Mouse (Mus musculus) midbrain, embryonic 16.5 days (tissue): ENCODE data around the gene Nrtn. TPM values are rescaled to one million over a fixed set of nuclear protein-coding genes. Genes with fewer than 3 reads are reported as not detected.
A peak's percentile ranks its signal among the peaks of the same experiment; 100 is the strongest.

Experiments used
- ATAC-seq: fragments of 200-750 bp; cut with Nextera tagmentation; 2 replicates; pipeline ENCODE4 v1.8.0; 2017; ENCODE audit warnings: moderate TSS enrichment
- H3K27ac ChIP-seq: fragments of 300-500 bp; sonication (generic); 2 replicates; pipeline ENCODE4 v1.5.1; 2014; ENCODE audit warnings: mild to moderate bottlenecking, low read length, mixed read lengths
- H3K27me3 ChIP-seq: fragments of 300-500 bp; sonication (generic); 2 replicates; pipeline ENCODE4 v1.6.1; 2014; ENCODE audit warnings: low read depth, low read length, mixed read lengths; ENCODE audit not compliant: control insufficient read depth, insufficient read depth
- H3K36me3 ChIP-seq: fragments of 300-500 bp; sonication (generic); 2 replicates; pipeline ENCODE4 v1.6.1; 2014; ENCODE audit warnings: mild to moderate bottlenecking, low read length, moderate library complexity, mixed read lengths; ENCODE audit not compliant: control insufficient read depth, insufficient read depth
- H3K4me1 ChIP-seq: fragments of 300-500 bp; sonication (generic); 2 replicates; pipeline ENCODE4 v1.6.1; 2014; ENCODE audit warnings: mild to moderate bottlenecking, low read length, mixed read lengths; ENCODE audit not compliant: control insufficient read depth, insufficient read depth
- H3K4me2 ChIP-seq: fragments of 300-500 bp; sonication (generic); 2 replicates; pipeline ENCODE4 v1.6.1; 2014; ENCODE audit warnings: mild to moderate bottlenecking, low read length, mixed read lengths
- H3K4me3 ChIP-seq: fragments of 300-500 bp; sonication (generic); 2 replicates; pipeline ENCODE4 v1.5.1; 2014; ENCODE audit warnings: low read depth, mild to moderate bottlenecking, low read length, moderate library complexity, mixed read lengths
- H3K9ac ChIP-seq: fragments of 300-500 bp; sonication (generic); 2 replicates; pipeline ENCODE4 v1.6.1; 2014; ENCODE audit warnings: low read depth, low read length, mixed read lengths
- H3K9me3 ChIP-seq: fragments of 300-500 bp; sonication (generic); replicated peaks from 2 replicates; pipeline ENCODE4 v1.6.1; 2014; ENCODE audit warnings: mild to moderate bottlenecking, low read length, mixed read lengths; ENCODE audit not compliant: control insufficient read depth, poor library complexity, severe bottlenecking
- WGBS: fragments of 180-500 bp; shearing (Covaris S2); extraction: QIAGEN DNeasy Blood & Tissue Kit; methylation state at CpG from one replicate; pipeline ENCODE4 v1.1.7; 2014; 5-methylcytosine and 5-hydroxymethylcytosine counted together
- polyA plus RNA-seq: library from polyadenylated mRNA; unstranded; fragments of >200 nt; fragmentation: Nextera tagmentation; extraction: Ambion mirVana; gene quantifications from 2 replicates; pipeline ENCODE4 v1.2.1, GENCODE M21; 2015

Gene Nrtn
- polyA plus RNA-seq, 1 experiment from 2014 or later, result 4.0 TPM

- Histone ChIP-seq H3K9me3 (no peaks in the 10 kb centered on the region), H3K9ac (peak within 1 kb of the TSS; percentile 76), H3K36me3 (peaks cover 9% of the 10 kb centered on the region; the same call in 1 of the 2 replicates), H3K4me1 (peaks cover 21% of the 10 kb centered on the region), H3K4me2 (peak within 1 kb of the TSS; percentile 80), H3K27ac (peak within 1 kb of the TSS; percentile 94), H3K27me3 (no peaks in the 10 kb centered on the region), H3K4me3 (peak within 1 kb of the TSS; percentile 68)
- ATAC-seq, result peak; percentile 86
- WGBS, result 1% methylated on average over 58 of the region's 58 CpGs
Observed at GRCm38 (mm10) chr17:56764474-56765354, 7.4 kb upstream of the Nrtn start, which contains the start of gene Dus3l. TSS of gene Dus3l (plus strand) at chr17:56764757.

GRCm38 (mm10) chr17:56763741-56764250, 6.5 kb upstream of the Nrtn start:
- Histone ChIP-seq H3K4me3 (peak overlapping the region; percentile 68), H3K9me3 (no peaks in the 10 kb centered on the region), H3K36me3 (peaks cover 7% of the 10 kb centered on the region; the same call in 1 of the 2 replicates), H3K27ac (peak overlapping the region; percentile 94; the same call in 1 of the 2 replicates), H3K4me2 (peak overlapping the region; percentile 58), H3K27me3 (no peaks in the 10 kb centered on the region), H3K9ac (no peak overlapping the region), H3K4me1 (peaks cover 21% of the 10 kb centered on the region)
- ATAC-seq, result no peak
- WGBS, result 77% methylated on average over 8 of the region's 8 CpGs

- Histone ChIP-seq H3K27ac (peak overlapping the region; percentile 96), H3K27me3 (peaks cover 6% of the 10 kb centered on the region), H3K9me3 (no peaks in the 10 kb centered on the region), H3K4me3 (no peak overlapping the region), H3K4me2 (peak overlapping the region; percentile 71), H3K4me1 (peaks cover 22% of the 10 kb centered on the region), H3K9ac (peak overlapping the region; percentile 71; the same call in 1 of the 2 replicates), H3K36me3 (peaks cover 2% of the 10 kb centered on the region; the same call in 1 of the 2 replicates)
- no peak for ATAC-seq
- WGBS, result 45% methylated on average over 27 of the region's 27 CpGs
Observed at GRCm38 (mm10) chr17:56762769-56763731, 5.7 kb upstream of the Nrtn start.

- peak; percentile 34 for ATAC-seq
- Histone ChIP-seq H3K4me2 (peak overlapping the region; percentile 71), H3K4me3 (peak overlapping the region; percentile 47), H3K27ac (peak overlapping the region; percentile 96), H3K36me3 (no peaks in the 10 kb centered on the region), H3K27me3 (peaks cover 16% of the 10 kb centered on the region), H3K9ac (peak overlapping the region; percentile 71), H3K9me3 (no peaks in the 10 kb centered on the region), H3K4me1 (peaks cover 31% of the 10 kb centered on the region)
- under 1% methylated on average over 25 of the region's 28 CpGs for WGBS
Observed at GRCm38 (mm10) chr17:56761991-56762410, 4.7 kb upstream of the Nrtn start.

- ATAC-seq, result no peak
- Histone ChIP-seq H3K9ac (no peak overlapping the region), H3K4me3 (no peak overlapping the region), H3K27me3 (peaks cover 25% of the 10 kb centered on the region), H3K4me2 (no peak overlapping the region), H3K9me3 (no peaks in the 10 kb centered on the region), H3K36me3 (no peaks in the 10 kb centered on the region), H3K27ac (no peak overlapping the region), H3K4me1 (peaks cover 35% of the 10 kb centered on the region)
- 75% methylated on average over 3 of the region's 3 CpGs for WGBS
Observed at GRCm38 (mm10) chr17:56761077-56761476, 3.7 kb upstream of the Nrtn start.

- peaks cover 29% of the 10 kb centered on the region for H3K4me1 ChIP-seq
- H3K9ac ChIP-seq, result no peak overlapping the region
- no peaks in the 10 kb centered on the region for H3K9me3 ChIP-seq
- H3K4me3 ChIP-seq, result no peak overlapping the region
- ATAC-seq, result no peak
- no peak overlapping the region for H3K4me2 ChIP-seq
- 49% methylated on average over 7 of the region's 7 CpGs for WGBS
- peaks cover 43% of the 10 kb centered on the region for H3K27me3 ChIP-seq
- no peak overlapping the region for H3K27ac ChIP-seq
- no peaks in the 10 kb centered on the region for H3K36me3 ChIP-seq
Observed at GRCm38 (mm10) chr17:56759261-56759660, 1.9 kb upstream of the Nrtn start.

- WGBS, result 5% methylated on average over 12 of the region's 12 CpGs
- ATAC-seq, result no peak
- peaks cover 23% of the 10 kb centered on the region for H3K4me1 ChIP-seq
- H3K9me3 ChIP-seq, result no peaks in the 10 kb centered on the region
- H3K27ac ChIP-seq, result no peak overlapping the region
- no peaks in the 10 kb centered on the region for H3K36me3 ChIP-seq
- peaks cover 55% of the 10 kb centered on the region for H3K27me3 ChIP-seq
- no peak overlapping the region for H3K4me3 ChIP-seq
- H3K9ac ChIP-seq, result no peak overlapping the region
- H3K4me2 ChIP-seq, result no peak overlapping the region
Observed at GRCm38 (mm10) chr17:56758132-56758531, 802 bp upstream of the Nrtn start.

- peaks cover 66% of the 10 kb centered on the region for H3K27me3 ChIP-seq
- ATAC-seq, result no peak
- WGBS, result 2% methylated on average over 46 of the region's 51 CpGs
Observed at GRCm38 (mm10) chr17:56756703-56757399, 479 bp downstream of the Nrtn start.

More at GRCm38 (mm10) chr17:56756703-56757399, 479 bp downstream of the Nrtn start:
- H3K4me2 ChIP-seq, result peak overlapping the region; percentile 86
- no peaks in the 10 kb centered on the region for H3K9me3 ChIP-seq
- peak overlapping the region; percentile 61 for H3K9ac ChIP-seq
- peaks cover 14% of the 10 kb centered on the region for H3K4me1 ChIP-seq
- H3K4me3 ChIP-seq, result peak overlapping the region; percentile 47
- no peak overlapping the region for H3K27ac ChIP-seq
- no peaks in the 10 kb centered on the region for H3K36me3 ChIP-seq
